Mouse (Mus musculus) ES-E14 (cell line): ENCODE measurements around the gene Glyr1.

Source experiments
- CHD2 ChIP-seq: IDR thresholded peaks from 2 replicates; pipeline ENCODE4 v1.6.1; 2014; ENCODE audit warnings: mild to moderate bottlenecking, low read depth, low read length, inconsistent platforms
- HCFC1 ChIP-seq: IDR thresholded peaks from 2 replicates; pipeline ENCODE4 v1.6.1; 2012; ENCODE audit warnings: low read length, inconsistent platforms, borderline replicate concordance; ENCODE audit not compliant: insufficient read depth
- MAFK ChIP-seq: IDR thresholded peaks from 2 replicates; pipeline ENCODE4 v1.6.1; 2014; ENCODE audit warnings: mild to moderate bottlenecking, low read depth, low read length, inconsistent platforms; ENCODE audit not compliant: insufficient read depth
- ZNF384 ChIP-seq: IDR thresholded peaks from 2 replicates; pipeline ENCODE4 v1.6.1; 2012; ENCODE audit warnings: low read depth, low read length, inconsistent platforms

DNA sequence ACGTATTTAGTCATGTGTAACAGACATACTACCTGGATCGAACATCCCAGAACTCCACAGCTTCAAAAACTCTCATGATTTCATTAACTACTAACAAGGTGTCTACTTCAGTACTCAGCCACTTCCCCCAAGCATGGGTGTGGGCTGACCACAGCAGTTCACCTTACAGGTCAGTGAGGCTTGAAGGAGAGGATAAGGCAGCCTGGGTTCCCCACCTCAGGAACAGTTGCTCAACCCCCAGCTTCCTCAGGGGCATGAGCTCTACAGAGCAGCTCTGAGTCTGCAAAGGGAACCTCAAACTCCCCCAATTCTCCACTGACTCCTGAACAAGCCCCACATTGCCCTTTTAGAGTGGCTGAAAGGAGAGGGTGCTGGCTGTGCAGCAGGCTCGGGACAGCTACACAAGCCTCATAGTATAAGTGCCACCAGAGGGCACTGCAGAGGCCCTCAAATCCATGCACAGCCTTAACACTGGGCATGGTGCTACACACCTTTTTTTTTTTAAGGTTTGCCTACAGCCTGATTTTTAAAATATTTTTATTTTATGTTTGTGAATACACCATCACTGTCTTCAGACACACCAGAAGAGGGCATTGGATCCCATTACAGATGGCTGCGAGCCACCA lies 69.8 kb downstream of the Glyr1 start:
- no peak for TF ChIP-seq MAFK
- TF ChIP-seq CHD2: no peak
- TF ChIP-seq HCFC1: no peak
- TF ChIP-seq ZNF384: 0 out of 2 replicates have a peak, but pooled peaks have one; percentile 40
